Mouse (Mus musculus): ENCODE data around the gene Serpina3b. TPM values are rescaled to one million over a fixed set of nuclear protein-coding genes. Genes with fewer than 3 reads are reported as not detected.
"Not testable (repeated sequence)": the region's sequence is repeated elsewhere in the genome, so short reads cannot be mapped to it uniquely, and the experiment has no call there.

Gene Serpina3b
- polyA plus RNA-seq (2014; fragmentation: Nextera tagmentation; extraction: Ambion mirVana), result not detected in 2 replicates

- WGBS, result 91% methylated on average over 5 of the region's 5 CpGs
- ATAC-seq (ENCODE audit: low FRiP score), result no peak
Observed at GRCm38 (mm10) chr12:104127696-104128095, at the start of gene Serpina3b. TSS of gene Serpina3b (plus strand) at chr12:104127996.

GRCm38 (mm10) chr12:104090119-104090518, 37.7 kb upstream of the Serpina3b start:
- H3K9me3 ChIP-seq (ENCODE audit: control insufficient read depth, low read length), result no peaks in the 10 kb centered on the region
- DNase-seq (ENCODE audit: low spot score, missing footprints) (no peak), ATAC-seq (ENCODE audit: low FRiP score) (no peak)
- H3K36me3 ChIP-seq (ENCODE audit: control insufficient read depth, insufficient read depth, low read length), result no peaks in the 10 kb centered on the region
- H3K4me2 ChIP-seq, result no peak overlapping the region
- H3K4me3 ChIP-seq (ENCODE audit: low read depth, low read length), result no peak overlapping the region
- H3K4me1 ChIP-seq (ENCODE audit: control insufficient read depth, insufficient read depth, low read length), result no peaks in the 10 kb centered on the region
- WGBS, result 76% methylated on average over 2 of the region's 2 CpGs
- H3K9ac ChIP-seq (ENCODE audit: low read length), result no peak overlapping the region
- no peak overlapping the region for H3K27ac ChIP-seq (ENCODE audit: low read depth, low read length)
- no peaks in the 10 kb centered on the region for H3K27me3 ChIP-seq (ENCODE audit: control insufficient read depth, insufficient read depth, low read length)

More at GRCm38 (mm10) chr12:104127696-104128095, at the start of gene Serpina3b:
- Histone ChIP-seq H3K27me3 (ENCODE audit: control insufficient read depth, insufficient read depth, low read length) (no peaks in the 10 kb centered on the region), H3K4me3 (ENCODE audit: low read depth, low read length) (no peak within 1 kb of the TSS), H3K9ac (ENCODE audit: low read length) (no peak within 1 kb of the TSS), H3K4me2 (no peak within 1 kb of the TSS), H3K9me3 (ENCODE audit: control insufficient read depth, low read length) (no peaks in the 10 kb centered on the region), H3K27ac (ENCODE audit: low read depth, low read length) (no peak within 1 kb of the TSS), H3K36me3 (ENCODE audit: control insufficient read depth, insufficient read depth, low read length) (no peaks in the 10 kb centered on the region), H3K4me1 (ENCODE audit: control insufficient read depth, insufficient read depth, low read length) (no peaks in the 10 kb centered on the region)
- DNase-seq (ENCODE audit: low spot score, missing footprints), result no peak

GRCm38 (mm10) chr12:104091303-104091702, 36.5 kb upstream of the Serpina3b start:
- H3K4me2 ChIP-seq, result no peak overlapping the region
- H3K9me3 ChIP-seq (ENCODE audit: control insufficient read depth, low read length), result no peaks in the 10 kb centered on the region
- no peak overlapping the region for H3K4me3 ChIP-seq (ENCODE audit: low read depth, low read length)
- H3K36me3 ChIP-seq (ENCODE audit: control insufficient read depth, insufficient read depth, low read length), result no peaks in the 10 kb centered on the region
- no peak overlapping the region for H3K9ac ChIP-seq (ENCODE audit: low read length)
- DNase-seq (ENCODE audit: low spot score, missing footprints) (no peak), ATAC-seq (ENCODE audit: low FRiP score) (no peak)
- H3K27me3 ChIP-seq (ENCODE audit: control insufficient read depth, insufficient read depth, low read length), result no peaks in the 10 kb centered on the region
- H3K4me1 ChIP-seq (ENCODE audit: control insufficient read depth, insufficient read depth, low read length), result no peaks in the 10 kb centered on the region
- H3K27ac ChIP-seq (ENCODE audit: low read depth, low read length), result no peak overlapping the region
- WGBS, result 97% methylated on average over 1 of the region's 1 CpGs

- Histone ChIP-seq H3K4me2 (no peak within 1 kb of the TSS), H3K9ac (ENCODE audit: low read length) (no peak within 1 kb of the TSS), H3K4me1 (ENCODE audit: control insufficient read depth, insufficient read depth, low read length) (no peaks in the 10 kb centered on the region), H3K9me3 (ENCODE audit: control insufficient read depth, low read length) (no peaks in the 10 kb centered on the region), H3K27ac (ENCODE audit: low read depth, low read length) (no peak within 1 kb of the TSS), H3K4me3 (ENCODE audit: low read depth, low read length) (no peak within 1 kb of the TSS), H3K27me3 (ENCODE audit: control insufficient read depth, insufficient read depth, low read length) (no peaks in the 10 kb centered on the region), H3K36me3 (ENCODE audit: control insufficient read depth, insufficient read depth, low read length) (no peaks in the 10 kb centered on the region)
- DNase-seq (ENCODE audit: low spot score, missing footprints), result no peak
- ATAC-seq (ENCODE audit: low FRiP score), result no peak
- 88% methylated on average over 6 of the region's 6 CpGs for WGBS
Observed at GRCm38 (mm10) chr12:104100768-104101167, 27.0 kb upstream of the Serpina3b start, which contains the start of gene Serpina5. TSS of gene Serpina5 (plus strand) at chr12:104101113.

- no peak for ATAC-seq (ENCODE audit: low FRiP score)
- no peaks in the 10 kb centered on the region for H3K9me3 ChIP-seq (ENCODE audit: control insufficient read depth, low read length)
Observed at GRCm38 (mm10) chr12:104105847-104106246, 21.9 kb upstream of the Serpina3b start.

GRCm38 (mm10) chr12:104106919-104107318, 20.9 kb upstream of the Serpina3b start:
- Histone ChIP-seq H3K9me3 (ENCODE audit: control insufficient read depth, low read length) (no peaks in the 10 kb centered on the region), H3K4me1 (ENCODE audit: control insufficient read depth, insufficient read depth, low read length) (no peaks in the 10 kb centered on the region), H3K27ac (ENCODE audit: low read depth, low read length) (no peak overlapping the region), H3K4me2 (no peak overlapping the region), H3K4me3 (ENCODE audit: low read depth, low read length) (no peak overlapping the region), H3K9ac (ENCODE audit: low read length) (no peak overlapping the region), H3K27me3 (ENCODE audit: control insufficient read depth, insufficient read depth, low read length) (no peaks in the 10 kb centered on the region), H3K36me3 (ENCODE audit: control insufficient read depth, insufficient read depth, low read length) (no peaks in the 10 kb centered on the region)
- DNase-seq (ENCODE audit: low spot score, missing footprints) (no peak), ATAC-seq (ENCODE audit: low FRiP score) (no peak)

More at GRCm38 (mm10) chr12:104105847-104106246, 21.9 kb upstream of the Serpina3b start:
- Histone ChIP-seq H3K27ac (ENCODE audit: low read depth, low read length) (no peak overlapping the region), H3K4me2 (no peak overlapping the region), H3K4me1 (ENCODE audit: control insufficient read depth, insufficient read depth, low read length) (no peaks in the 10 kb centered on the region), H3K4me3 (ENCODE audit: low read depth, low read length) (no peak overlapping the region), H3K36me3 (ENCODE audit: control insufficient read depth, insufficient read depth, low read length) (no peaks in the 10 kb centered on the region), H3K27me3 (ENCODE audit: control insufficient read depth, insufficient read depth, low read length) (no peaks in the 10 kb centered on the region), H3K9ac (ENCODE audit: low read length) (no peak overlapping the region)
- no peak for DNase-seq (ENCODE audit: low spot score, missing footprints)

- no peak for ATAC-seq (ENCODE audit: low FRiP score)
Observed at GRCm38 (mm10) chr12:104108507-104108906, 19.3 kb upstream of the Serpina3b start.

GRCm38 (mm10) chr12:104112333-104112732, 15.5 kb upstream of the Serpina3b start, which contains the start of gene Serpina3a:
TSS of gene Serpina3a (plus strand) at chr12:104112724.
- not testable (repeated sequence) for ATAC-seq (ENCODE audit: low FRiP score); H3K9ac ChIP-seq (ENCODE audit: low read length); DNase-seq (ENCODE audit: low spot score, missing footprints); H3K36me3 ChIP-seq (ENCODE audit: control insufficient read depth, insufficient read depth, low read length); H3K4me1 ChIP-seq (ENCODE audit: control insufficient read depth, insufficient read depth, low read length); H3K4me3 ChIP-seq (ENCODE audit: low read depth, low read length); H3K9me3 ChIP-seq (ENCODE audit: control insufficient read depth, low read length); H3K4me2 ChIP-seq; H3K27me3 ChIP-seq (ENCODE audit: control insufficient read depth, insufficient read depth, low read length); H3K27ac ChIP-seq (ENCODE audit: low read depth, low read length)
- WGBS, result 93% methylated on average over 11 of the region's 11 CpGs

More at GRCm38 (mm10) chr12:104108507-104108906, 19.3 kb upstream of the Serpina3b start:
- DNase-seq (ENCODE audit: low spot score, missing footprints), result no peak
- no peaks in the 10 kb centered on the region for H3K36me3 ChIP-seq (ENCODE audit: control insufficient read depth, insufficient read depth, low read length)
- H3K4me1 ChIP-seq (ENCODE audit: control insufficient read depth, insufficient read depth, low read length), result no peaks in the 10 kb centered on the region
- no peak overlapping the region for H3K27ac ChIP-seq (ENCODE audit: low read depth, low read length)
- H3K4me3 ChIP-seq (ENCODE audit: low read depth, low read length), result no peak overlapping the region
- no peak overlapping the region for H3K4me2 ChIP-seq
- H3K9me3 ChIP-seq (ENCODE audit: control insufficient read depth, low read length), result no peaks in the 10 kb centered on the region
- H3K9ac ChIP-seq (ENCODE audit: low read length), result no peak overlapping the region
- 77% methylated on average over 2 of the region's 2 CpGs for WGBS
- no peaks in the 10 kb centered on the region for H3K27me3 ChIP-seq (ENCODE audit: control insufficient read depth, insufficient read depth, low read length)

GRCm38 (mm10) chr12:104114921-104115579, 12.7 kb upstream of the Serpina3b start:
- ATAC-seq (ENCODE audit: low FRiP score) (no peak), DNase-seq (ENCODE audit: low spot score, missing footprints) (no peak)
- no peak overlapping the region for H3K9ac ChIP-seq (ENCODE audit: low read length)
- no peaks in the 10 kb centered on the region for H3K27me3 ChIP-seq (ENCODE audit: control insufficient read depth, insufficient read depth, low read length)
- H3K4me1 ChIP-seq (ENCODE audit: control insufficient read depth, insufficient read depth, low read length), result no peaks in the 10 kb centered on the region
- WGBS, result 69% methylated on average over 3 of the region's 3 CpGs
- H3K4me2 ChIP-seq, result no peak overlapping the region
- H3K4me3 ChIP-seq (ENCODE audit: low read depth, low read length), result no peak overlapping the region
- H3K27ac ChIP-seq (ENCODE audit: low read depth, low read length), result no peak overlapping the region
- no peaks in the 10 kb centered on the region for H3K9me3 ChIP-seq (ENCODE audit: control insufficient read depth, low read length)
- H3K36me3 ChIP-seq (ENCODE audit: control insufficient read depth, insufficient read depth, low read length), result no peaks in the 10 kb centered on the region

All from midbrain, embryonic 11.5 days (tissue).